Mouse (Mus musculus) heart, embryonic 10.5 days (tissue): ENCODE data around the gene Obp1b. TPM values are rescaled to one million over a fixed set of nuclear protein-coding genes. Genes with fewer than 3 reads are reported as not detected.
"Not testable (repeated sequence)": the region's sequence is repeated elsewhere in the genome, so short reads cannot be mapped to it uniquely, and the experiment has no call there.

Experiments
- DNase-seq: peaks from one replicate; pipeline ENCODE4 v3.0.0-alpha.2; 2017; ENCODE audit warnings: low spot score
- H3K27ac ChIP-seq: fragments of 300-500 bp; sonication (generic); 2 replicates; pipeline ENCODE4 v1.5.1; 2016; ENCODE audit warnings: mild to moderate bottlenecking
- H3K27me3 ChIP-seq: fragments of 300-500 bp; sonication (generic); 2 replicates; pipeline ENCODE4 v1.6.1; 2016; ENCODE audit warnings: mild to moderate bottlenecking; ENCODE audit not compliant: poor library complexity, insufficient read depth, severe bottlenecking
- H3K36me3 ChIP-seq: fragments of 300-500 bp; sonication (generic); 2 replicates; pipeline ENCODE4 v1.6.1; 2016; ENCODE audit warnings: mild to moderate bottlenecking, moderate library complexity
- H3K4me1 ChIP-seq: fragments of 300-500 bp; sonication (generic); 2 replicates; pipeline ENCODE4 v1.6.1; 2016; ENCODE audit warnings: mild to moderate bottlenecking
- H3K4me3 ChIP-seq: fragments of 300-500 bp; sonication (generic); 2 replicates; pipeline ENCODE4 v1.5.1; 2016; ENCODE audit warnings: mild to moderate bottlenecking, moderate library complexity
- H3K9me3 ChIP-seq: fragments of 300-500 bp; sonication (generic); 2 replicates; pipeline ENCODE4 v1.6.1; 2016; ENCODE audit warnings: mild to moderate bottlenecking, moderate library complexity
- WGBS: fragments of 180-500 bp; shearing (Covaris S2); methylation state at CpG from one replicate; pipeline ENCODE4 v1.1.7; 2016; 5-methylcytosine and 5-hydroxymethylcytosine counted together
- polyA plus RNA-seq: library from polyadenylated mRNA; unstranded; fragments of >200 nt; fragmentation: Nextera tagmentation; extraction: Ambion mirVana; gene quantifications from 2 replicates; pipeline ENCODE4 v1.2.1, GENCODE M21; 2016

Gene Obp1b
- polyA plus RNA-seq, result not detected in 2 replicates

GRCm38 (mm10) chrX:78186477-78186876, at the start of gene Obp1b:
Gene Obp1b, plus strand, starts transcription at chrX:78186777.
- no CpG with 5 or more reads among the region's 3 CpGs for WGBS
- H3K27me3 ChIP-seq, H3K36me3 ChIP-seq, H3K27ac ChIP-seq, H3K4me3 ChIP-seq, H3K4me1 ChIP-seq, DNase-seq, H3K9me3 ChIP-seq: not testable (repeated sequence)

- not testable (repeated sequence) for DNase-seq, H3K9me3 ChIP-seq, H3K4me3 ChIP-seq, H3K27ac ChIP-seq, H3K27me3 ChIP-seq, H3K36me3 ChIP-seq, H3K4me1 ChIP-seq
- WGBS, result 65% methylated on average over 1 of the region's 1 CpGs
Observed at GRCm38 (mm10) chrX:78202220-78202619, 15.6 kb downstream of the Obp1b start.

GRCm38 (mm10) chrX:78202829-78203228, 16.3 kb downstream of the Obp1b start:
- whole genome bisulfite sequencing, result 85% methylated on average over 5 of the region's 5 CpGs
- DNase-seq, result no peak
- H3K4me3 ChIP-seq, result no peak overlapping the region
- no peak overlapping the region for H3K27ac ChIP-seq
- H3K4me1 ChIP-seq, result no peaks in the 10 kb centered on the region
- H3K27me3 ChIP-seq, result no peaks in the 10 kb centered on the region
- H3K9me3 ChIP-seq, result 0 out of 2 replicates have a peak, but pooled peaks cover 3% of the 10 kb centered on the region
- H3K36me3 ChIP-seq, result no peaks in the 10 kb centered on the region

Other genes starting within 250 kb of the Obp1b start
- gene Obp1a, start 95.4 kb upstream of the Obp1b start, polyA plus RNA-seq, result not detected in 2 replicates
- not detected in 2 replicates for gene Gm5938, start 61.3 kb upstream of the Obp1b start, polyA plus RNA-seq
- gene Gm14743, start 59.1 kb downstream of the Obp1b start, polyA plus RNA-seq, result not detected in 2 replicates
- gene 4930480E11Rik, start 182.9 kb downstream of the Obp1b start, polyA plus RNA-seq, result not detected in 2 replicates